Mouse (Mus musculus) mature B cell (primary cell): ENCODE measurements around the gene H2-Q1.
"Not testable (repeated sequence)": the region's sequence is repeated elsewhere in the genome, so short reads cannot be mapped to it uniquely, and the experiment has no call there.

Experiments used
- in situ Hi-C: fragments of 300-500 bp; cut with MboI; formaldehyde crosslinking; loops from 2 replicates; pipeline ENCODE4 v1.14.3; 2019

Gene H2-Q1

DNA sequence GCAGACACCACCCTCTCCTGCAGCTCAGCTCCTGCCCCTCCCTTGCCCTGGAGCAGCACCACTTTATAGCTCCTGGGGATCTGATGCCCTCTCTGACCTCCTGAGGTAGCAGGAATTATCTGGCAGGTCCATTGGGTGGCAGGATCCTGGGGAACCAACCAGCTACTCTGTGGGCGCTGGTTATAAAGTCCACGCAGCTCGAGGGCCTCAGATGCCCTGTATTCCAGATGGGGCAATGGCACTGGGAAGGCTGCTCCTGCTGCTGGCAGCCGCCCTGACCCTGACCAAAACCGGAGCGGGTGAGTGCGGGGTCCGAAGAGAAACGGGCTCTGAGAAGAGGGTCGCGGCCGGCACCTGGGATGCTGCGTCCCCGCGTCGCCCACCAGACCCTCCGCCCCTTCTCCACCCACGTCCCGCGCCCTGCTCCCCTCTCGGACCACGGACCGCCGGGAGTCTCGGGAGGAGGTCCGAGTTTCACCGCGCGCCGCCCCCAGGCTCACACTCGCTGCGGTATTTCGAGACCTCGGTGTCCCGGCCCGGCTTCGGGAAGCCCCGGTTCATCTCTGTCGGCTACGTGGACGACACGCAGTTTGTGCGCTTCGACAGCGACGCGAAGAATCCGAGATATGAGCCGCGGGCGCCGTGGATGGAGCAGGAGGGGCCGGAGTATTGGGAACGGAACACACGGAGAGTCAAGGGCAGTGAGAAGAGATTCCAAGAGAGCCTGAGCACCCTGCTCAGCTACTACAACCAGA lies at the start of gene H2-Q1:
Gene H2-Q1 (plus strand): TSS at position 79 of the 755 bp plus-strand sequence.
- in situ Hi-C loops = no loop called here

DNA sequence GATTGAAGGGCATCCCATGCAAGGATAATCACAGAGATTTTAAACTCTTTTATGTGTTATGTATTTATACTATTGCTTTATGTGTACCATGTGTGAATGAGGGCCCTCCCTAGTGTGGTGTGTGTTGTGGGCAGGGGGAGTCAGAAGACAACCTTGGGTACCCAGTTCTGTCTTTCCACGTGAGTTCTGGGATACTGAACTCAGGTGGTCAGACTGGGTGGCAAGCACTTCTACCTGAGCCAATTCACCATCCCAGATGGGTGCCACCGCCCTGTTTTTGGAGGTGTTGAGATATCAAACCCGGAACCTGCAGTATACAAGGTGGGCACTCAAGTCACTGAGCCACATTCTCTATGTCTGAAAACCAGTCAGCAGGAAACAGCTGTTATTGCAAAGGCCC lies 48.0 kb upstream of the H2-Q1 start:
- in situ Hi-C loops = no loop called here

- in situ Hi-C loops = no loop called here
These were observed 45.4 kb upstream of the H2-Q1 start for GRCm38 (mm10) chr17:35274770-35275169.

DNA sequence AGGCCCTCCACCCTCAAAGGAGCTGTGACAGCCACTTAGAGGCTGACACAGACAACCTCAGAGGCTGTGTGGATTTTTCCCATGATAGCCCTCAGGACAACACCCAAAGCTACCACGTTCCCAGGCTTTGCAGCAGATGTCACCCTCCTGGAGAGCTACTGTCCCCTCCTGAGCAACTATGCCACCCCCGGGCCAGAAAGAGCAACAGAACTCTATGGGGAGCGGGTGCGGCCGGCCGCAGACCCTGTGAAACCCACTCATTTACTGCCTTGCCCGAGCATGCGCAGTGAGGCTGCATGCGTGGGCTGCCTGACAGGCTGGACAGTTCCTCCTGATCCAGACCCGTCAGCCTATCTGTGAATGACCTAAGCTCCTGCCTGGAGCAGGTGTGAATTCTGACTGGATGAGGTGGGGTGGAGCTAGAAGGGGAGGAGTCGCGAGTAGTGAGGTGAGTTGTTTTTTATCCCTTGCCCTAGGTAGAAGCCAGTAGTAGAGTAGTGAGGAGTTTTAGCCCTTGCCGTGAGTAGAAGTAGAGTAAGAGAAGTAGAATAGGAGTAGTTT lies 43.8 kb upstream of the H2-Q1 start:
- in situ Hi-C loops = no loop called here

DNA sequence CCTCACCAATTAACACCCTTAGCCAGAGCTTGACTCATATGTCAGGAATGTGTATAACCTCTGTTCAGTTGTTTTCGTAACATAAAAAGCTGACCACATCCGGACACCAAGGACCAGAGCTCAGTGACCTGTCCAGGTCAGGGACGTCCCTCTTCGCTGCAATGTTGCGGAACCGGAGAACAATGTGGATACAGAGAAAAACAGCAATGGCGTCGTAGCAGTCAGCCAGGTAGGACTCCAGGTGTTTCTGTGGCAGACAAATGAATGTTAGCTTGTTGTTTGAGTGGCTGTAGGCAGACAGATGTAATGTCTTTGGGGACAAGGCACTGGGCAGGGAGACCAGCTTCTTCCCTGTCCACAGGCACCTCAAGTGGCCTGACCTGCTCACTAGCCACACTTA lies 42.2 kb upstream of the H2-Q1 start:
- in situ Hi-C loops = no loop called here

DNA sequence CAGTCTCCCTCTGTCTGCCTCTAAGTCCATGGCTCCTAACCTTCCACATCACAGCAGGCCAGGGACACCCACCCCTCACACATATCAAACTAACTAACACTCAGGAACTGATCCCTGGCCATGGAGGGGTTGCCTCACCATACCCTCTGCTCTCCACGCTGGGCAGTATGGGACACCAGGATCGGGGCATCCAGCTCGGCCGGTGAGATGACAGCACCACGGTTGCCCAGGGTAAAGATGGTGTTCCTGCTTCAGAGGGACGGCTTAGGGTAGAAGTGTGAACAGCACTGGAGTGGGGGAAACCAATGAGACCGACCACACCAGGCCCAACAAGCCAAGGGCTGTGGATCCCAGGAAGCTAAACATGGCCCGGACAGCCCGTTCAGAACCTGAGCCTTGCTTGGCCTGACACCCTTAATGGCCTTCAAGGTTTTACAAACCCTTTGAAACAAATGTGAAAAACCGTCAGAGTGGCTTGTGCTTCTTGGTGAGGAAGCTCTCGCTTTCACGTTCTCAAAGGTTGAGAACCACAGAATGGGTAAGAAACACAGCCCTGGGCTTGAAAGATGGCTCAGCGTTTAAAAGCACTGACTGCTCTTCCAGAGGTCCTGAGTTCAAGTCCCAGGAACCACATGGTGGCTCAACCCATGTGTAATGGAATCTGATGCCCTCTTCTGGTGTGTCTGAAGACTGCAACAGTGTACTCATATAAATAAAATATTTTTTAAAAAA lies 41.1 kb upstream of the H2-Q1 start:
- in situ Hi-C loops = no loop called here

GRCm38 (mm10) chr17:35280276-35280675 lies 39.9 kb upstream of the H2-Q1 start:
- in situ Hi-C loops = no loop called here

- in situ Hi-C loops = no loop called here
These were observed 34.8 kb upstream of the H2-Q1 start for GRCm38 (mm10) chr17:35285431-35285830.

- in situ Hi-C loops = not testable (repeated sequence)
These were observed 24.4 kb upstream of the H2-Q1 start for GRCm38 (mm10) chr17:35295796-35296195.

- in situ Hi-C loops = not testable (repeated sequence)
These were observed 19.8 kb upstream of the H2-Q1 start for GRCm38 (mm10) chr17:35300261-35300945.

- in situ Hi-C loops = no loop called here
These were observed 18.5 kb upstream of the H2-Q1 start for GRCm38 (mm10) chr17:35301645-35302258.

DNA sequence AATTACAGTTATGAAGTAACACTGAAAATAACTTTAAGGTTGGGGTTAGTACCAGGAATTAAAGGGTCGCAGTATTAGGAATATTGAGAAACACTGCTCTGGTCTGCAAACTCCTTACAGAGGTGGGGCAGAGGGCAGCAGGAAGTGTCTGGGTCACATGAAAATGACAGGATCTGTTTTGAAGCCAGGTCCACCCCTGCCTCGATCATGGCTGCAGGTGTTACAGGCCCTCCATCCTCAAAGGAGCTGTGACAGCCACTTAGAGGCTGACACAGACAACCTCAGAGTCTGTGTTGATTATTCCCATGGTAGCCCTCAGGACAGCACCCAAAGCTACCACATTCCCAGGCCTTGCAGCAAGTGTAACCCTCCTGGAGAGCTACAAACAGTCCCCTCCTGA lies 16.9 kb upstream of the H2-Q1 start:
- in situ Hi-C loops = no loop called here

DNA sequence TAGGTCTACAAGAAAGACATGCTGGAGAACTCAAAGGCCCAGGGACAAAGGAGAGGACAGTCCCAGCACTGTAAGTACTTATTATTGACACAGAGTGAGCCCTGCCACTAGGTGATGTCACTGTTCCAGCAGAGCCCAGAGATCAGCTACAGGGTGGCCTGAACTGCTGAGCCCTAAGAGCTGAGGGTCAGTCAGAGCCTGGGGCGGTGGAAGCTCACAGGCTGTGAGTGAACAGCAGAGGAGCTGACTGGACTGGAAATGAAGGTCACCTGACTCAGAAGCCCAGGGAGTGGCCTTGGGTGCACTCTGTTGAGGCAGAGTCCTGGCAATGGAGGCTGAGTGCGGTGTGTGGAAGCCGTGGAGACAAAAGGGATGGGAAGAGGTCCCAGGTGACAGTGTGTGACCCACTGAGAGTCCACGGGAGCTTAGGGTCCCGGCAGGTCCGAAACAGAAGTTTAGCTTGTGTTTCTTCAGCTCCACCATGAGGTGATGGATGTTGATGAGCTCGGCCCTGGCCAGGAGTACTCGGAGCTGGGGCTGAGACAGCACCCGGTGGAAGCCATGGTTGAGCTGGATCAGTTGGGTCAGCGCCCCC lies 16.4 kb upstream of the H2-Q1 start:
- in situ Hi-C loops = no loop called here

- in situ Hi-C loops = no loop called here
These were observed 15.7 kb upstream of the H2-Q1 start for GRCm38 (mm10) chr17:35304478-35304877.

DNA sequence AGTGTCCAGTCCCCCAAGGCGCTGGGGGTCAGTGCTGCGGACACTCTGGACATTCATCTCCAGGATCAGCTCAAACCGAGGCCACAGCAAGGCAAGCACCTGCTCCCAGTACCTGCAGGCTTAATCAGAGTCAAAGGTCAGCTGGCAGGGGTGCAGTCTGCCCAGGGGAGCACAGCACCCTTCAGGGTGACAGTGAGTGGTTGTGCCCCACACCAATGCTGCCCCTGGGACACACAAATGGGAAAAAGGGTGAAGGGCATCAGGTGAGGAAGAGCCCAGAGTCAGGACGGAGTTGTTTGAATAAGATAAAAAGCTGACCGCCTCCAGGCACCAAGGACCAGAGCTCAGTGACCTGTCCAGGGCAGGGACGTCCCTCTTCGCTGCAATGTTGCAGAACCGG lies 15.3 kb upstream of the H2-Q1 start:
- in situ Hi-C loops = not testable (repeated sequence)

DNA sequence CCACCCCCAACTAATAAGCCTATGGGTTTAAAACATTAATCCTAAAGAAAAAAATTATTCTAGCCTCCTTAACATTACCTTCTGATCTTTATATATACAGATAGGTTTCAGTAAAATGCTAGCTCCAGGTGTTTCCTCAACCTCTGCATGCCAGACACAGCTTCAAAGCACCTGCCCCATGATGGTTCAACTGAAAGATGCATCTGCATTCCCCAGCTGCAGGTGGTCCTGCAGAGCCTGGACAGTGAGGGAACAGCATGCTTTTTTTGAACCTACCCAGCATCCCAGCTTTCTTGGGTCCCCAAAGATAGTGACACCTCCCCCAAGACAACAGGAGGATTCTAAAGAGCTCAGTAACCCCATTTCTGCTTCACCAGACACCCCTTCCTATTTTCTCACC lies 1.5 kb upstream of the H2-Q1 start:
- in situ Hi-C loops = no loop called here

DNA sequence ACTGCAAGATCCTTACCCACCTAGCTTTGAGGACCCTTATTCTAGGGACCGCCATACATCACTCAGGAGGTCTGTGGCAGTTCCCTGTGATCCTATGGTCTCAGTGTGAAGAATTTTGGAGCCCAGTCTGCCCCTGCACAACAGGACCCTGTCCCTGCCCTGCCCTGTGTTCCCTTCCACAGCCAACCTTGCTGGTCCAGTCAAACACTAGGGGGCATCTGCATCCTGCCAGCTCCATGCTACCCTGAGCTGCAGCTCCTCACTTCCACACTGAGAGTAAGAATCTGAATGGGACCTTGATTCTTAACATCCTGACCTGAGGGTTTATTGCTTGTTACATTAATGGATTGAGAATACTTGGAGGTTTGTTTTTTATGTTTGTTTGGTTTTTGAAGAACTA lies 4.9 kb downstream of the H2-Q1 start:
- in situ Hi-C loops = not testable (repeated sequence)

GRCm38 (mm10) chr17:35326000-35326399 lies 5.8 kb downstream of the H2-Q1 start:
- in situ Hi-C loops = not testable (repeated sequence)

- in situ Hi-C loops = not testable (repeated sequence)
These were observed 9.5 kb downstream of the H2-Q1 start for GRCm38 (mm10) chr17:35329714-35330113.

DNA sequence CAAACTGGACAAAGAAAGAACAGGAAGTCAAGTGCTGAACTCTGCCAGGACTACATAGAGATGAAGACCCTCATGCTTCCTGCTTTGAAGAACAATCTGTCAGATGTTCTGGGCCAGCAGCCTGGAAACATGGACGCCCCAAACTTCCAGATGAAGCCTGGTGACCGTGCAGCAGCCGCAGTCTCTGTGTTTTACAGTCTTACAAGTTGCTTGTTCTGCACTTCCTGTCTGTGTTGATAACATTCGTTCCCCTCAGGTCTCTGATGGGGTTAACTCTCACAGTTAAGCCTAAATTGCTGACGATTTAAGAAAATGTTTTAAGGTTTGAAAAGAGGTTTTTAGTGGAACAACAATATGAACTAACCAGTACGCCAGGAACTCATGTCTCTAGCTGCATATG lies 11.3 kb downstream of the H2-Q1 start:
- in situ Hi-C loops = not testable (repeated sequence)

DNA sequence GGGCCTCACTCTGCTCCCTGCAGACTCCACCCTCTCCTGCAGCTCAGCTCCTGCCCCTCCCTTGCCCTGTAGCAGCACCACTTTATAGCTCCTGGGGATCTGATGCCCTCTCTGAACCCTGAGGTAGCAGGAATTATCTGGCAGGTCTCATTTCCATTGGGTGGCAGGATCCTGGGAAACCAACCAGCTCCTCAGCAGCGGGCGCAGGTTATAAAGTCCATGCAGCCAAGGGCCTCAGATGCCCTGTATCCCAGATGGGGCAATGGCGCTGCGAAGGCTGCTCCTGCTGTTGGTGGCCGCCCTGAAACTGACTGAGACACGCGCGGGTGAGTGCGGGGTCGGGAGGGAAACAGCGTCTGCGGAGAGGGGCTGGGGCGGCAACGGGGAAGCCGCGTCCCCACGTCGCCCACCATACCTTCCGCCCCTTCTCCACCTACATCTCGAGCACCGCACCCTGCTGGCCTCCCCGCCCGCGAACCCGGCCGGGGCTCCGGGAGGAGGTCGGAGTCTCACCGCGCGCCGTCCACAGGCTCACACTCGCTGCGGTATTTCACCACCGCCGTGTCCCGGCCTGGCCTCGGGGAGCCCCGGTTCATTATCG lies 22.0 kb downstream of the H2-Q1 start, which contains the start of gene H2-Q2:
Gene H2-Q2 (plus strand): TSS at position 172 of the 601 bp plus-strand sequence.
- in situ Hi-C loops = no loop called here
